Mouse (Mus musculus) embryonic fibroblast, embryonic 13.5 days (primary cell): ENCODE measurements at regions not wholly inside any gene's neighbourhood (a gene's known extent, or its start where the extent isn't known, plus 50 kb on each side); places are given as distances from the start of the nearest gene placed in this dataset.

Experiments
- CTCF ChIP-seq: IDR thresholded peaks from 2 replicates; pipeline ENCODE4 v1.5.1; 2011; ENCODE audit warnings: mild to moderate bottlenecking, control low read depth, low read length, moderate library complexity, borderline replicate concordance; ENCODE audit not compliant: insufficient read depth
- POLR2A ChIP-seq: IDR thresholded peaks from 2 replicates; pipeline ENCODE4 v1.6.1; 2011; ENCODE audit warnings: low read depth, mild to moderate bottlenecking, control low read depth, low read length, moderate library complexity

DNA sequence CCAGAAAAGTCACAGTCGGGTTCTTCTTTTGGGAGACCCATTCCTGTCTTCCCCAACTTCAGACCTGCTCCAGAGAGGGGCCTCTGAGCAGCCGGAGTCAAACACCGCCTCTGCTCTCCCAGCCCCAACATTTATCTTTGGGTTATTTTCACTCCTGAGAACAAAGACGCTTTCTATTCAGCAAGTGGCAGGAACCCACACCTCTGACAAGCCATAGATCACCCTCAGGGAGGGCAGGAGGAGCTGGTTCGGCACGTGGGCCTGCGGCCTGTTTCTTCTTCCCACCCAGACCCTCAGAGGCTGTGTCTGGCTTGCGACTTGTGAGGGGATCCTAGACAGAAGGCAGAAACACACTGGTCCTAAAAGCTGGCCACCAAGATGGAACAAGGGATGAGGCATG lies 58.4 kb upstream of the Pkdcc start:
- TF ChIP-seq POLR2A (no peak), CTCF (no peak)
